ENCODE assay signal across 17 mouse cellular contexts in the genomic region with DNA sequence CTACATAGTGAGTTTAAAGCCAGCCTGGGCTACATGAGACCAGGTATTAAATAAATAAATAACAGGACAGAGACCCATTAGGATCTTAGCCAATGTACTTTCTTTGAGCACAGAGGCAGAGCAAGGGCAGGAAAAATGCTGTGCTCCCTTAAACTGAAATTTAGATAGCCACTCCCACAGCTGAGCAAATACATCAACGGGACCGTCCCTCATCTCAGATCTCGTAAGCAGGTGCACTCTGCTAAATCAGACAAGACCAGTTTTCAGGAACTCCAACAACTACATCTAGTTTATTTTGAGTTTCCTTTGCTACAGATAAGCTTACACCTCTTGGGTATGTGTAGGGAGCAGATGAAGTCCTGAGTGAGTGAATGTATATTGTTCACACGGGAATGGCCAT. TPM values are rescaled to one million over a fixed set of nuclear protein-coding genes. Genes with fewer than 3 reads are reported as not detected.
A peak's percentile ranks its signal among the peaks of the same experiment; 100 is the strongest.
DNase-seq lines count a peak whose midpoint lies in the region; ATAC-seq and TF ChIP-seq lines count a peak whose summit lies in the region.
"Had no signal": no experiment of that assay in that cellular context is flagged by ENCODE, and none has a peak within 500 bp of the region (broad histone marks: within the 10 kb centered on the region; RNA-seq: fewer than 3 reads in every experiment).

No protein-coding gene starts in this region.

- peaks cover 6% of the 10 kb centered on the region; the same call in 1 of the 2 replicates for H3K4me1 ChIP-seq in lung, adult 2 months (ENCODE audit: control insufficient read depth, insufficient read depth, low read length)

- no peak overlapping the region for H3K4me3 ChIP-seq in lung, adult 2 months (replicated peaks; ENCODE audit: extremely low read depth, low read depth, low read length)
- H3K4me3 ChIP-seq: embryonic facial prominence, embryonic 10.5 days; forebrain, embryonic 13.5 days; heart, embryonic 12.5 days; hindbrain, embryonic 15.5 days had no signal

- no peak for TF ChIP-seq POLR2A in lung, adult 2 months (IDR thresholded peaks at IDR 0.05; ENCODE audit: borderline replicate concordance, extremely low read depth, low read depth, low read length)

- no peak for TF ChIP-seq CTCF in lung, adult 2 months (IDR thresholded peaks at IDR 0.05; ENCODE audit: insufficient read depth, low read length)

- WGBS in lung, adult 2 months = 47% methylated on average over 4 of the region's 4 CpGs

- DNase-seq in A20 (ENCODE audit: low read depth, low spot score) = peak; percentile 87
- DNase-seq in CD4-positive, CD25-positive, alpha-beta regulatory T cell, adult 2 months (ENCODE audit: low read depth, low spot score) = peak; percentile 31
- DNase-seq in splenic B cell, adult 2 months (ENCODE audit: low read depth, low spot score) = peak; percentile 54
- DNase-seq in lung, adult 2 months = no peak
- no peak for DNase-seq in T-cell, adult 2 months (ENCODE audit: low spot score)
- DNase-seq: adrenal gland, postnatal 14 days; cerebellum, adult 18-20 months; cerebellum, adult 9-11 months; cerebellum, postnatal 36 days; forebrain, postnatal 0 days; gastrocnemius, postnatal 25 days; heart, postnatal 36 days had no signal

- ATAC-seq in activated CD4-positive, CD25-positive, alpha-beta regulatory T cell, adult 4 months = peak; percentile 72
- ATAC-seq: forebrain, embryonic 13.5 days; forebrain, postnatal 0 days had no signal

- H3K27me3 ChIP-seq in splenic B cell, adult 2 months (ENCODE audit: control insufficient read depth, insufficient read depth, low read length, poor library complexity, severe bottlenecking) = no peaks in the 10 kb centered on the region
- H3K27me3 ChIP-seq: forebrain, embryonic 13.5 days; heart, embryonic 12.5 days; hindbrain, embryonic 15.5 days had no signal

- H3K36me3 ChIP-seq in splenic B cell, adult 2 months (ENCODE audit: control insufficient read depth, insufficient read depth, low read length, poor library complexity, severe bottlenecking) = no peaks in the 10 kb centered on the region
- H3K36me3 ChIP-seq: embryonic facial prominence, embryonic 10.5 days; heart, embryonic 12.5 days; hindbrain, embryonic 15.5 days had no signal

RNA-seq across cellular contexts. Expression of a gene that starts 36.6 kb away (rescaled TPM):
- polyA plus RNA-seq in activated CD4-positive, CD25-positive, alpha-beta regulatory T cell, adult 4 months (2017; shearing (Covaris generic)) = 10 to 100 TPM; 10.8 to 11.3 TPM
- polyA plus RNA-seq in lung, adult 2 months (2012; rRNA removed) = 6.5 and 11.4 TPM in 2 replicates

RNA-seq across cellular contexts. Expression of a gene that starts 47.3 kb away (rescaled TPM):
- 1 to 10 TPM; 3.3 to 3.6 TPM for polyA plus RNA-seq in activated CD4-positive, CD25-positive, alpha-beta regulatory T cell, adult 4 months (2017; shearing (Covaris generic))
- 13.6 and 15.1 TPM in 2 replicates for polyA plus RNA-seq in lung, adult 2 months (2012; rRNA removed)

RNA-seq across cellular contexts. Expression of a gene that starts 57.4 kb away (rescaled TPM):
- polyA plus RNA-seq in activated CD4-positive, CD25-positive, alpha-beta regulatory T cell, adult 4 months (2017; shearing (Covaris generic)) = under 1 TPM in 1 of 2 experiments, not detected in 1; 0.12 TPM
- polyA plus RNA-seq in lung, adult 2 months (2012; rRNA removed) = 0.64 and 1.2 TPM in 2 replicates

Comparison
In these comparisons a context has a peak if more than half of its experiments do, and no peak if none do; other contexts are left out.
1. DNase-seq: peak in A20 (single experiment), CD4-positive, CD25-positive, alpha-beta regulatory T cell, adult 2 months (single experiment) and splenic B cell, adult 2 months (single experiment); none in lung, adult 2 months (single experiment) and T-cell, adult 2 months (single experiment).